Comparison of ENCODE assay signal across 9 mouse cellular contexts in the genomic region with DNA sequence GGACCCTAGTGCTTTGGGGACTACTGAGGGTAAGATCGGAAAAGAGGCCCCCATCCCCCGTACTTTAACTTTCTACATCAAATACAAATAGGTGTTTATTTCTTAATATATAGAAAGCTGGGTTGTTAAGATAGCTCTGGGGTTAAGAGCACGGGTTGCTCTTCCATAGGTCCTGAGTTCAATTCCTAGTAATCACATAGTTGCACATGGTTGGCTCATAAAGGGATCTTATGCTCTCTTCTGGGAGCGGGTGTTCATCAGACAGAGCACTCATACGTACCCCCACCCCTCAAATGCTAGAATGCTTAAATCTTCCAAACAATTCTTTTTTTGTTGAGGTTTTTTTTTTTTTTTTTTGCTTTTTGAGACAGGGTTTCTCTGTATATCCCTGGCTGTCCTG. TPM values are rescaled to one million over a fixed set of nuclear protein-coding genes. Genes with fewer than 3 reads are reported as not detected.
DNase-seq lines count a peak whose midpoint lies in the region; ATAC-seq and TF ChIP-seq lines count a peak whose summit lies in the region.
"Had no signal": no experiment of that assay in that cellular context is flagged by ENCODE, and none has a peak within 500 bp of the region (broad histone marks: within the 10 kb centered on the region; RNA-seq: fewer than 3 reads in every experiment).

No protein-coding gene starts in this region.

- DNase-seq in heart, adult 18-20 months, result no peak
- no peak for DNase-seq in ES-E14 (ENCODE audit: low read depth, low spot score)
- DNase-seq in hindbrain, embryonic 10.5 days (ENCODE audit: low spot score), result no peak
- no peak for DNase-seq in thymus, postnatal 36 days
- no peak for DNase-seq in frontal cortex, postnatal 25 days (ENCODE audit: low spot score in 2 of 2)
- DNase-seq in kidney, adult 18-20 months, result no peak

- peaks cover 34% of the 10 kb centered on the region for H3K79me2 ChIP-seq in macrophage (ENCODE audit: inconsistent target)

- H3K4me3 ChIP-seq in heart, embryonic 12.5 days, result peak overlapping the region; percentile 93
- peak overlapping the region; percentile 93 to 98 for H3K4me3 ChIP-seq in ES-E14 (ENCODE audit: insufficient read depth in 1 of 2, low read depth in 1 of 2, low read length in 2 of 2, poor library complexity in 1 of 2, severe bottlenecking in 1 of 2)
- peak overlapping the region; percentile 81 for H3K4me3 ChIP-seq in hindbrain, embryonic 10.5 days
- peak overlapping the region; percentile 77 for H3K4me3 ChIP-seq in macrophage (ENCODE audit: inconsistent target)

- peaks cover 20% of the 10 kb centered on the region for H3K36me3 ChIP-seq in heart, embryonic 12.5 days
- peaks cover 3% of the 10 kb centered on the region; the same call in 1 of the 2 replicates for H3K36me3 ChIP-seq in ES-E14 (ENCODE audit: control insufficient read depth, insufficient read depth, low read length, poor library complexity, severe bottlenecking)
- peaks cover 28% of the 10 kb centered on the region for H3K36me3 ChIP-seq in hindbrain, embryonic 10.5 days
- H3K36me3 ChIP-seq in macrophage (ENCODE audit: inconsistent target), result peaks cover 4% of the 10 kb centered on the region; the same call in 1 of the 2 replicates

- no peaks in the 10 kb centered on the region for H3K9me3 ChIP-seq in heart, embryonic 12.5 days (replicated peaks)
- no peaks in the 10 kb centered on the region for H3K9me3 ChIP-seq in ES-E14 (ENCODE audit: control insufficient read depth, insufficient read depth, low read depth, low read length)
- H3K9me3 ChIP-seq in hindbrain, embryonic 10.5 days, result no peaks in the 10 kb centered on the region

- ATAC-seq in heart, embryonic 12.5 days (ENCODE audit: insufficient number of reproducible peaks, low FRiP score), result no peak

- in situ Hi-C loops in ES-E14 (cut with MboI; ENCODE audit: low sequenced_read_pairs in 2 of 2, unreplicated experiment in 2 of 2), result no loop called here

- peaks cover 10% of the 10 kb centered on the region for H3K27me3 ChIP-seq in heart, embryonic 12.5 days (replicated peaks)
- H3K27me3 ChIP-seq in hindbrain, embryonic 10.5 days (ENCODE audit: insufficient read depth, poor library complexity, severe bottlenecking), result peaks cover 26% of the 10 kb centered on the region

- H3K27ac ChIP-seq in heart, embryonic 12.5 days (ENCODE audit: poor library complexity, severe bottlenecking), result no peak overlapping the region
- H3K27ac ChIP-seq in ES-E14 (ENCODE audit: insufficient read depth, low read depth, low read length, poor library complexity, severe bottlenecking) (no peak overlapping the region), macrophage (peak overlapping the region; percentile 25; the same call in 1 of the 2 replicates)
- H3K27ac ChIP-seq in hindbrain, embryonic 10.5 days, result peak overlapping the region; percentile 96

- peaks cover 13% of the 10 kb centered on the region for H3K4me1 ChIP-seq in heart, embryonic 12.5 days (replicated peaks)
- H3K4me1 ChIP-seq in ES-E14 (ENCODE audit: control insufficient read depth in 2 of 2, insufficient read depth in 2 of 2, low read length in 2 of 2, poor library complexity in 1 of 2), result peaks cover 0 to 3% of the 10 kb centered on the region in 2 experiments; a peak in 1 of 4 replicates
- peaks cover 29% of the 10 kb centered on the region for H3K4me1 ChIP-seq in hindbrain, embryonic 10.5 days (replicated peaks)

- peak overlapping the region; percentile 83; the same call in 1 of the 2 replicates for H3K9ac ChIP-seq in heart, embryonic 12.5 days
- peak overlapping the region; percentile 97; the same call in 1 of the 2 replicates for H3K9ac ChIP-seq in ES-E14 (ENCODE audit: insufficient read depth, low read depth, low read length, poor library complexity, severe bottlenecking)

- H3K4me2 ChIP-seq in heart, embryonic 12.5 days, result peak overlapping the region; percentile 64

- WGBS in heart, embryonic 12.5 days, result 12% methylated on average over 5 of the region's 5 CpGs
- 13% methylated on average over 5 of the region's 5 CpGs for WGBS in hindbrain, embryonic 10.5 days
- 22% methylated on average over 5 of the region's 5 CpGs for WGBS in macrophage (ENCODE audit: missing documents)

TF ChIP-seq in ES-E14, 5 proteins besides CTCF, POLR2A, EP300 and RAD21:
- TF ChIP-seq CHD2 (IDR thresholded peaks at IDR 0.05; ENCODE audit: low read depth, low read length) (no peak), ZNF384 (IDR thresholded peaks at IDR 0.05; ENCODE audit: low read depth, low read length) (no peak), MAFK (IDR thresholded peaks at IDR 0.05; ENCODE audit: insufficient read depth, low read depth, low read length) (no peak), ZC3H11A (IDR thresholded peaks at IDR 0.05; ENCODE audit: borderline replicate concordance, low read depth, low read length) (no peak), HCFC1 (IDR thresholded peaks at IDR 0.05; ENCODE audit: borderline replicate concordance, insufficient read depth, low read length) (no peak)

RNA-seq across cellular contexts. Expression of gene Hyls1, which starts 0.5 kb away (rescaled TPM):
- 13.6 and 14.9 TPM in 2 replicates for polyA plus RNA-seq in heart, embryonic 12.5 days (2016; fragmentation: Nextera tagmentation; extraction: Ambion mirVana)
- total RNA-seq in heart, adult 18-20 months (2021), result 1 to 10 TPM; 1.6 to 2.2 TPM
- total RNA-seq in ES-E14 (2012; rRNA removed), result 14.6 and 17.6 TPM in 2 replicates
- 24.2 and 26.8 TPM in 2 replicates for polyA plus RNA-seq in hindbrain, embryonic 10.5 days (2016; fragmentation: Nextera tagmentation; extraction: Ambion mirVana)
- 1 to 10 TPM in 21 of 26 experiments, under 1 TPM in 5; 0.55 to 7.1 (median 1.9) TPM for total RNA-seq in macrophage (2018; cell fraction: chromatin; rRNA removed)
- total RNA-seq in macrophage (2018; cell fraction: cytosol; rRNA removed), result 1 to 10 TPM in 18 of 26 experiments, under 1 TPM in 8; 0.28 to 2.4 (median 1.4) TPM
- total RNA-seq in macrophage (2018; cell fraction: nucleus; rRNA removed), result 10 to 100 TPM in 1 of 26 experiments, 1 to 10 TPM in 16, under 1 TPM in 9; 0.37 to 10.1 (median 1.9) TPM
- polyA plus RNA-seq in macrophage (2018), result 1.7 to 3.0 TPM (median 2.2 TPM) in 3 replicates

RNA-seq across cellular contexts. Expression of gene Pate2, which starts 0.6 kb away (rescaled TPM):
- 0.45 and 0.66 TPM in 2 replicates for polyA plus RNA-seq in heart, embryonic 12.5 days (2016; fragmentation: Nextera tagmentation; extraction: Ambion mirVana)
- total RNA-seq in heart, adult 18-20 months (2021), result not detected
- 1.2 and 1.6 TPM in 2 replicates for total RNA-seq in ES-E14 (2012; rRNA removed)
- polyA plus RNA-seq in hindbrain, embryonic 10.5 days (2016; fragmentation: Nextera tagmentation; extraction: Ambion mirVana), result 1.5 and 1.7 TPM in 2 replicates
- total RNA-seq in macrophage (2018; cell fraction: chromatin; rRNA removed), result 1 to 10 TPM in 2 of 26 experiments, under 1 TPM in 6, not detected in 18; 0.36 to 1.9 (median 0.59) TPM
- under 1 TPM in 8 of 26 experiments, not detected in 18; 0.09 to 0.25 (median 0.15) TPM for total RNA-seq in macrophage (2018; cell fraction: cytosol; rRNA removed)
- total RNA-seq in macrophage (2018; cell fraction: nucleus; rRNA removed), result under 1 TPM in 9 of 26 experiments, not detected in 17; 0.28 to 0.73 (median 0.45) TPM
- polyA plus RNA-seq in macrophage (2018), result 0.23 TPM in 1 of 3 replicates, not detected in the others

RNA-seq across cellular contexts. Expression of gene Pus3, which starts 12.3 kb away (rescaled TPM):
- polyA plus RNA-seq in heart, embryonic 12.5 days (2016; fragmentation: Nextera tagmentation; extraction: Ambion mirVana), result 12.3 and 14.0 TPM in 2 replicates
- total RNA-seq in heart, adult 18-20 months (2021), result 1 to 10 TPM; 6.1 to 6.8 TPM
- total RNA-seq in ES-E14 (2012; rRNA removed), result 20.6 and 25.6 TPM in 2 replicates
- 15.8 and 17.8 TPM in 2 replicates for polyA plus RNA-seq in hindbrain, embryonic 10.5 days (2016; fragmentation: Nextera tagmentation; extraction: Ambion mirVana)
- 10 to 100 TPM in 17 of 26 experiments, 1 to 10 TPM in 9; 4.7 to 27.4 (median 13.6) TPM for total RNA-seq in macrophage (2018; cell fraction: chromatin; rRNA removed)
- 1 to 10 TPM; 2.7 to 7.4 (median 5.8) TPM for total RNA-seq in macrophage (2018; cell fraction: cytosol; rRNA removed)
- 10 to 100 TPM in 18 of 26 experiments, 1 to 10 TPM in 8; 5.2 to 40.4 (median 15.6) TPM for total RNA-seq in macrophage (2018; cell fraction: nucleus; rRNA removed)
- 6.9 to 8.5 TPM (median 8.3 TPM) in 3 replicates for polyA plus RNA-seq in macrophage (2018)

RNA-seq across cellular contexts. Expression of gene Ddx25, which starts 12.3 kb away (rescaled TPM):
- 1.7 and 2.0 TPM in 2 replicates for polyA plus RNA-seq in heart, embryonic 12.5 days (2016; fragmentation: Nextera tagmentation; extraction: Ambion mirVana)
- not detected for total RNA-seq in heart, adult 18-20 months (2021)
- 1.6 and 1.8 TPM in 2 replicates for total RNA-seq in ES-E14 (2012; rRNA removed)
- 7.3 and 8.1 TPM in 2 replicates for polyA plus RNA-seq in hindbrain, embryonic 10.5 days (2016; fragmentation: Nextera tagmentation; extraction: Ambion mirVana)
- not detected for total RNA-seq in macrophage (2018; cell fraction: chromatin; rRNA removed)
- total RNA-seq in macrophage (2018; cell fraction: cytosol; rRNA removed), result not detected
- not detected for total RNA-seq in macrophage (2018; cell fraction: nucleus; rRNA removed)
- not detected in 3 replicates for polyA plus RNA-seq in macrophage (2018)

RNA-seq across cellular contexts. Expression of gene Pate4, which starts 41.1 kb away (rescaled TPM):
- polyA plus RNA-seq in heart, embryonic 12.5 days (2016; fragmentation: Nextera tagmentation; extraction: Ambion mirVana), result not detected in 2 replicates
- not detected for total RNA-seq in heart, adult 18-20 months (2021)
- total RNA-seq in ES-E14 (2012; rRNA removed), result not detected in 2 replicates
- not detected in 2 replicates for polyA plus RNA-seq in hindbrain, embryonic 10.5 days (2016; fragmentation: Nextera tagmentation; extraction: Ambion mirVana)
- not detected for total RNA-seq in macrophage (2018; cell fraction: chromatin; rRNA removed)
- not detected for total RNA-seq in macrophage (2018; cell fraction: cytosol; rRNA removed)
- total RNA-seq in macrophage (2018; cell fraction: nucleus; rRNA removed), result not detected
- polyA plus RNA-seq in macrophage (2018), result not detected in 3 replicates
- total RNA-seq: left cerebral cortex, adult 18-20 months had no signal

Comparison
In these comparisons a context has a peak if more than half of its experiments do, and no peak if none do; other contexts are left out.
1. H3K27ac ChIP-seq: peak in hindbrain, embryonic 10.5 days (single experiment) and macrophage (single experiment); none in heart, embryonic 12.5 days (single experiment) and ES-E14 (single experiment).
2. Peak in every context shown above with its lines, with median percentiles within 50 percentile points of each other: H3K4me3 ChIP-seq.